Mouse (Mus musculus) neural tube, embryonic 11.5 days (tissue): ENCODE data around the gene Rcan2. TPM values are rescaled to one million over a fixed set of nuclear protein-coding genes. Genes with fewer than 3 reads are reported as not detected.
"Not testable (repeated sequence)": the region's sequence is repeated elsewhere in the genome, so short reads cannot be mapped to it uniquely, and the experiment has no call there.

Experiments
- ATAC-seq: fragments of 200-750 bp; cut with Nextera tagmentation; 2 replicates; pipeline ENCODE4 v1.8.0; 2017; ENCODE audit warnings: moderate number of reproducible peaks, mild to moderate bottlenecking, moderate TSS enrichment, moderate library complexity; ENCODE audit not compliant: insufficient read depth, low FRiP score, low TSS enrichment
- DNase-seq: peaks from one replicate; pipeline ENCODE4 v3.0.0-alpha.2; 2015; ENCODE audit warnings: low spot score
- H3K27ac ChIP-seq: fragments of 300-500 bp; sonication (generic); 2 replicates; pipeline ENCODE4 v1.5.1; 2014; ENCODE audit warnings: low read depth, mild to moderate bottlenecking, low read length
- H3K27me3 ChIP-seq: fragments of 300-500 bp; sonication (generic); 2 replicates; pipeline ENCODE4 v1.6.1; 2014; ENCODE audit warnings: mild to moderate bottlenecking, low read length, mixed read lengths; ENCODE audit not compliant: control insufficient read depth, insufficient read depth
- H3K36me3 ChIP-seq: fragments of 300-500 bp; sonication (generic); 2 replicates; pipeline ENCODE4 v1.6.1; 2014; ENCODE audit warnings: mild to moderate bottlenecking, low read length, moderate library complexity, mixed read lengths; ENCODE audit not compliant: control insufficient read depth, insufficient read depth
- H3K4me1 ChIP-seq: fragments of 300-500 bp; sonication (generic); 2 replicates; pipeline ENCODE4 v1.6.1; 2014; ENCODE audit warnings: low read length, mixed read lengths; ENCODE audit not compliant: control insufficient read depth, insufficient read depth
- H3K4me2 ChIP-seq: fragments of 300-500 bp; sonication (generic); 2 replicates; pipeline ENCODE4 v1.6.1; 2014; ENCODE audit warnings: low read depth, mild to moderate bottlenecking, moderate library complexity
- H3K4me3 ChIP-seq: fragments of 300-500 bp; sonication (generic); 2 replicates; pipeline ENCODE4 v1.5.1; 2014; ENCODE audit warnings: low read depth, low read length
- H3K9ac ChIP-seq: fragments of 300-500 bp; sonication (generic); 2 replicates; pipeline ENCODE4 v1.6.1; 2014; ENCODE audit warnings: mild to moderate bottlenecking, low read length
- H3K9me3 ChIP-seq: fragments of 300-500 bp; sonication (generic); 2 replicates; pipeline ENCODE4 v1.6.1; 2016; ENCODE audit warnings: low read length; ENCODE audit not compliant: control insufficient read depth
- WGBS: fragments of 180-500 bp; shearing (Covaris S2); extraction: QIAGEN DNeasy Blood & Tissue Kit; methylation state at CpG from one replicate; pipeline ENCODE4 v1.1.7; 2014; 5-methylcytosine and 5-hydroxymethylcytosine counted together
- polyA plus RNA-seq: library from polyadenylated mRNA; unstranded; fragments of >200 nt; fragmentation: Nextera tagmentation; extraction: Ambion mirVana; gene quantifications from 2 replicates; pipeline ENCODE4 v1.2.1, GENCODE M21; 2014

Gene Rcan2
- polyA plus RNA-seq, 1 experiment from 2014 or later, result 19.7 TPM

DNA sequence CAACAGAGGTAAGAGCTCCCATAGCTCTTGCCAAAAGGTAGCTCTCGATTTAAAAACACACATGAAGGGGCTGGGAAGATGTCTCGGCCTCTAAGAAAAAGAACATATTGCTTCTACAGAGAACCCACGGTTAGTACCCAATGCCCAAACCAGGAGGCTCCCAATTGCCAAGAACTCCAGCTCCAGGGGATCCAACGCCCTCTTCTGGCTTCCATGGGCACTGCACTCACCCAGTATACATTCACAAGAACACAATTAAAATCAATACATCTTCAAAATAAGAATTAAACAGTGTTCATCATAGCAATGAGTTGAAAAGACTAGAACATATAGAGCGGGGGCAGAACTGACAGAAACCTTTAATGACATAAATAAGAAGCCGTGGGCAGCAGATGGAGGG is 17.2 kb downstream of the Rcan2 start:
- H3K9ac ChIP-seq, result no peak overlapping the region
- H3K27me3 ChIP-seq, result no peaks in the 10 kb centered on the region
- H3K36me3 ChIP-seq, result no peaks in the 10 kb centered on the region
- ATAC-seq (no peak), DNase-seq (no peak)
- H3K27ac ChIP-seq, result no peak overlapping the region
- no peak overlapping the region for H3K4me3 ChIP-seq
- H3K4me1 ChIP-seq, result no peaks in the 10 kb centered on the region
- no peaks in the 10 kb centered on the region for H3K9me3 ChIP-seq
- 76% methylated on average over 6 of the region's 6 CpGs for WGBS
- H3K4me2 ChIP-seq, result no peak overlapping the region

DNA sequence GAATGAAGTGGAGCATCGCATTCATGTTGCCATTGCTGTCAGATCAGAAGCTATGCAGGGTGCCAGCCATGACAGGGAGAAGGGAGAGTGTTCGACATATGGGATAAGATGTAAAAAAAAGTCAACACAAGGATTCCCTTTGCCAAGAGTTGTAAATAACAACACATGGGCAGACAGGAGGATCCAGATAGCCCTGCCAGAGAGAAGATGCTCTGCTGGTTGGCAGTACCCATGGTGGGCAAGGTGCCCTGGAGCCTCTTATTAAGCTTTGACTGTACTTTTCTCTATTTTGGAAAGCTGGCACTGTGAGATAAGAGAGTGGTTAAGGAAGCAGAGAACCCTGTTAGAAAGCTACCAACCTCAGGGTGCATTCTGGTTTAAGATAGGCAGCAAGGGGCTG is 19.8 kb downstream of the Rcan2 start:
- no peak for ATAC-seq
- H3K27me3 ChIP-seq, result no peaks in the 10 kb centered on the region
- no peak overlapping the region for H3K4me3 ChIP-seq
- no peak overlapping the region for H3K4me2 ChIP-seq
- no peak overlapping the region for H3K9ac ChIP-seq
- no peak overlapping the region for H3K27ac ChIP-seq
- H3K9me3 ChIP-seq, result no peaks in the 10 kb centered on the region
- 100% methylated on average over 2 of the region's 2 CpGs for WGBS
- no peaks in the 10 kb centered on the region for H3K36me3 ChIP-seq
- H3K4me1 ChIP-seq, result no peaks in the 10 kb centered on the region
- DNase-seq, result no peak

GRCm38 (mm10) chr17:43822207-43822606 is 21.1 kb downstream of the Rcan2 start:
- DNase-seq (no peak), ATAC-seq (no peak)
- no peaks in the 10 kb centered on the region for H3K4me1 ChIP-seq
- H3K4me3 ChIP-seq, result no peak overlapping the region
- 77% methylated on average over 6 of the region's 6 CpGs for WGBS
- H3K27ac ChIP-seq, result no peak overlapping the region
- no peak overlapping the region for H3K9ac ChIP-seq
- no peak overlapping the region for H3K4me2 ChIP-seq
- H3K9me3 ChIP-seq, result no peaks in the 10 kb centered on the region
- H3K36me3 ChIP-seq, result no peaks in the 10 kb centered on the region
- H3K27me3 ChIP-seq, result no peaks in the 10 kb centered on the region

GRCm38 (mm10) chr17:43822630-43823029 is 21.5 kb downstream of the Rcan2 start:
- H3K27ac ChIP-seq, result no peak overlapping the region
- 69% methylated on average over 2 of the region's 2 CpGs for WGBS

GRCm38 (mm10) chr17:43824781-43825410 is 23.7 kb downstream of the Rcan2 start:
- Histone ChIP-seq H3K36me3 (no peaks in the 10 kb centered on the region), H3K4me3 (no peak overlapping the region), H3K27me3 (no peaks in the 10 kb centered on the region), H3K9ac (no peak overlapping the region), H3K4me2 (no peak overlapping the region), H3K9me3 (no peaks in the 10 kb centered on the region), H3K4me1 (no peaks in the 10 kb centered on the region), H3K27ac (no peak overlapping the region)
- DNase-seq (no peak), ATAC-seq (no peak)
- WGBS, result 83% methylated on average over 10 of the region's 10 CpGs

More at GRCm38 (mm10) chr17:43822630-43823029, 21.5 kb downstream of the Rcan2 start:
- ATAC-seq, result no peak
- no peaks in the 10 kb centered on the region for H3K4me1 ChIP-seq
- H3K4me2 ChIP-seq, result no peak overlapping the region
- no peak overlapping the region for H3K4me3 ChIP-seq
- H3K27me3 ChIP-seq, result no peaks in the 10 kb centered on the region
- DNase-seq, result no peak
- no peaks in the 10 kb centered on the region for H3K36me3 ChIP-seq
- no peaks in the 10 kb centered on the region for H3K9me3 ChIP-seq
- no peak overlapping the region for H3K9ac ChIP-seq

- H3K27me3 ChIP-seq, H3K4me2 ChIP-seq, H3K9ac ChIP-seq, H3K4me1 ChIP-seq, ATAC-seq, H3K4me3 ChIP-seq, H3K27ac ChIP-seq, H3K36me3 ChIP-seq, H3K9me3 ChIP-seq, DNase-seq: not testable (repeated sequence)
- 78% methylated on average over 1 of the region's 1 CpGs for WGBS
These were observed 24.2 kb downstream of the Rcan2 start for GRCm38 (mm10) chr17:43825411-43825785.

DNA sequence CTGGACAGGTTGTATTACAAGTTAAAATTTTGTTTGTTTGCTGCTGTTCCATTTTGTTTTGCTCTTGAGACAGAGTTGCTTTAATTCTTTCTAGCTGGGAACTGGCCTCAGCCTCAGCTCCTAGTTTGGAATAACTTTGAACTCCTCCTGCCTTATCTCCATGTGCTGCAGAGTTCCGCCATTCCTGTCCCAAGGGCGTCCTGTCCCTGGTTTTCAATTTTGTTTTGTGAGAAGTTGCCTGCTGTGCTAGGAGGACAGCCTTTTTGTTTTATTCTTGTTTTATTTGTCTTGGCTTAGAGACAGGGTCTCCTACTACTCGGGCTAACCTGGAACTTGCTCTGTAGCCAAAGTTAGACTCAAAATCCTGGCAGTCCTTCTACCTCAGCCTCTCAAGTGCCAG is 26.1 kb downstream of the Rcan2 start:
- no peaks in the 10 kb centered on the region for H3K27me3 ChIP-seq
- H3K9ac ChIP-seq, result no peak overlapping the region
- ATAC-seq, result no peak
- H3K4me3 ChIP-seq, result no peak overlapping the region
- WGBS, result 62% methylated on average over 3 of the region's 3 CpGs
- H3K9me3 ChIP-seq, result no peaks in the 10 kb centered on the region
- H3K4me1 ChIP-seq, result no peaks in the 10 kb centered on the region
- no peak overlapping the region for H3K4me2 ChIP-seq
- DNase-seq, result no peak
- H3K27ac ChIP-seq, result no peak overlapping the region
- H3K36me3 ChIP-seq, result no peaks in the 10 kb centered on the region

GRCm38 (mm10) chr17:43832401-43833124 is 31.4 kb downstream of the Rcan2 start:
- Histone ChIP-seq H3K4me3 (no peak overlapping the region), H3K4me2 (no peak overlapping the region), H3K4me1 (no peaks in the 10 kb centered on the region), H3K9me3 (no peaks in the 10 kb centered on the region), H3K9ac (no peak overlapping the region), H3K36me3 (no peaks in the 10 kb centered on the region), H3K27ac (no peak overlapping the region), H3K27me3 (no peaks in the 10 kb centered on the region)
- no peak for ATAC-seq
- WGBS, result 78% methylated on average over 15 of the region's 15 CpGs
- no peak for DNase-seq

DNA sequence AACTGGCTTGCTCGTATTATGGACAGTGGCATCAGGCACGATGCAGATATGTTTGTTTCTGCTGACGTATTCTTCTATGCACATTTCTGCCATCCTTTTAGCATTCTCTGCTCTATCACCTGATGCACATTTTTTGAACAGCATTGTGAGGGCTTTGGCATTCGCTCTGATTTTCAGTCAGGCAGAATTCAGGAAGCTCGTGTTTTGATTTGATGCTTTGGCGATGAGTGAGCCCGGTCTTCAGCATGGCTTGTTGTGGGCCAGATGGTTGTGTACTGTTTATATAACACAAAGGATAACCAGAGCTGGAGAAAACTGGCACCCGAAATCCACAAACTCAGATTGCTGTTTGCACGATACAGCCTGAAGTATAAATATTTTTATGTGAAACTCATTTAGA is 39.1 kb downstream of the Rcan2 start:
- Histone ChIP-seq H3K9ac (no peak overlapping the region), H3K4me3 (no peak overlapping the region)
- no peak for DNase-seq

More for the DNA sequence above, 39.1 kb downstream of the Rcan2 start:
- Histone ChIP-seq H3K36me3 (no peaks in the 10 kb centered on the region), H3K4me1 (no peaks in the 10 kb centered on the region), H3K9me3 (no peaks in the 10 kb centered on the region), H3K27me3 (no peaks in the 10 kb centered on the region), H3K27ac (no peak overlapping the region), H3K4me2 (no peak overlapping the region)
- ATAC-seq, result no peak
- WGBS, result 87% methylated on average over 9 of the region's 9 CpGs
